Mouse (Mus musculus) midbrain, embryonic 14.5 days (tissue): Measurements from ENCODE around the gene Unc119b. TPM values are rescaled to one million over a fixed set of nuclear protein-coding genes. Genes with fewer than 3 reads are reported as not detected.
"Not testable (repeated sequence)": the region's sequence is repeated elsewhere in the genome, so short reads cannot be mapped to it uniquely, and the experiment has no call there.

ENCODE experiments used
- ATAC-seq: fragments of 200-750 bp; cut with Nextera tagmentation; 2 replicates; pipeline ENCODE4 v1.8.0; 2017; ENCODE audit warnings: moderate number of reproducible peaks, moderate library complexity; ENCODE audit not compliant: low FRiP score, low TSS enrichment
- DNase-seq: peaks from one replicate; pipeline ENCODE4 v3.0.0-alpha.2; 2015
- H3K27ac ChIP-seq: fragments of 300-500 bp; sonication (generic); replicated peaks from 2 replicates; pipeline ENCODE4 v1.5.1; 2014; ENCODE audit warnings: mild to moderate bottlenecking, low read depth, low read length, moderate library complexity
- H3K27me3 ChIP-seq: fragments of 300-500 bp; sonication (generic); 2 replicates; pipeline ENCODE4 v1.6.1; 2014; ENCODE audit warnings: low read length, control low read depth, mixed read lengths; ENCODE audit not compliant: control insufficient read depth, insufficient read depth
- H3K36me3 ChIP-seq: fragments of 300-500 bp; sonication (generic); 2 replicates; pipeline ENCODE4 v1.6.1; 2014; ENCODE audit warnings: low read length, control low read depth; ENCODE audit not compliant: control insufficient read depth, insufficient read depth
- H3K4me1 ChIP-seq: fragments of 300-500 bp; sonication (generic); 2 replicates; pipeline ENCODE4 v1.6.1; 2014; ENCODE audit warnings: mild to moderate bottlenecking, antibody characterized with exemption, low read length, control low read depth; ENCODE audit not compliant: control insufficient read depth, insufficient read depth
- H3K4me2 ChIP-seq: fragments of 300-500 bp; sonication (generic); 2 replicates; pipeline ENCODE4 v1.6.1; 2014; ENCODE audit warnings: mild to moderate bottlenecking, low read length, moderate library complexity
- H3K4me3 ChIP-seq: fragments of 300-500 bp; sonication (generic); replicated peaks from 2 replicates; pipeline ENCODE4 v1.5.1; 2014; ENCODE audit warnings: low read depth, low read length
- H3K9ac ChIP-seq: fragments of 300-500 bp; sonication (generic); replicated peaks from 2 replicates; pipeline ENCODE4 v1.6.1; 2014; ENCODE audit warnings: mild to moderate bottlenecking, low read length, moderate library complexity
- H3K9me3 ChIP-seq: fragments of 300-500 bp; sonication (generic); 2 replicates; pipeline ENCODE4 v1.6.1; 2016; ENCODE audit warnings: low read length, control low read depth, mixed read lengths; ENCODE audit not compliant: control insufficient read depth
- WGBS: fragments of 180-500 bp; shearing (Covaris S2); extraction: QIAGEN DNeasy Blood & Tissue Kit; methylation state at CpG from one replicate; pipeline ENCODE4 v1.1.7; 2014; 5-methylcytosine and 5-hydroxymethylcytosine counted together
- polyA plus RNA-seq: library from polyadenylated mRNA; unstranded; fragments of >200 nt; fragmentation: Nextera tagmentation; extraction: Ambion mirVana; gene quantifications from 2 replicates; pipeline ENCODE4 v1.2.1, GENCODE M21; 2014

Gene Unc119b
- polyA plus RNA-seq, 1 experiment from 2014 or later: 37.2 TPM

DNA sequence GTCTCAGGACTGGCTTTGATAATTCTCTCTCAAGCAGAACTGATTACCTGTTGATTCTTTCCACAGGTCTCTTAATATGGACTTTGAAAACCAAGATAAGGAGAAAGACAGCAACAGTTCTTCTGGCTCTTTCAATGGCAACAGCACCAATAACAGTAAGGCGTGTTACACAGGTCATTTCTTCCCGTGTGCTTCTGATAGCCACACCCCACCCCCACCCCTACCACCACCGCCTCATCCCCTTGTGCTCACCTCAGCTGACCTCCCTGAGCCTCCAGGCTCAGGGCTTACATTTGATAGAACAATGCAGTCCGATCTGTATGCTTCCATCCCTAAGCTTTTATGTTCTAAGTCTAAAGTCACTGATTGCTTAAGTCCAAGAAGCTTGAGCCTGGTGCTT, 60.0 kb downstream of the Unc119b start:
- 90% methylated on average over 4 of the region's 4 CpGs for WGBS

DNA sequence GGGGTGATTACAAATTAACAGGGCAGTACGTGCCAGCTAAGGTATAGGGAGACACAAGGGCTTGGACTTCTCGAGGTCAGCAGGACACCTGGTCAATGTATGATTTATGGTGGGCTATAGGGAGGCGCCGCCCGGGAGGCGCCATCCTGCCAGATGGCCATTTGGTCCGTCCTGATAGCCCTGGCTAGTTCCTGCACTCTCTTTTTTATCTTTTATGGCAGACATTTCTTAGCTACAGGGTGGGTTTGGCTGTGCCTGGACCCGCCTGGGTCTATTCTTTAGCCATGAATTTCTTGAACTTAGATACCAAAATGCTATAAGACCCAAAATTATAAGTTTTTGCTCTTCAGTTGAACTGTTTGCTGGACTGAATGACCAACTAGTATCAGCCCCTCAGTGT, 61.5 kb downstream of the Unc119b start:
- not testable (repeated sequence) for H3K4me2 ChIP-seq, H3K27ac ChIP-seq, H3K27me3 ChIP-seq, H3K4me3 ChIP-seq, ATAC-seq, DNase-seq, H3K9ac ChIP-seq, H3K4me1 ChIP-seq, H3K9me3 ChIP-seq
- H3K36me3 ChIP-seq: peaks cover 13% of the 10 kb centered on the region; the same call in 1 of the 2 replicates
- 86% methylated on average over 8 of the region's 8 CpGs for WGBS

More for the DNA sequence above, 60.0 kb downstream of the Unc119b start:
- no peaks in the 10 kb centered on the region for H3K4me1 ChIP-seq
- no peak overlapping the region for H3K4me2 ChIP-seq
- no peaks in the 10 kb centered on the region for H3K27me3 ChIP-seq
- H3K27ac ChIP-seq: no peak overlapping the region
- DNase-seq (no peak), ATAC-seq (no peak)
- H3K9me3 ChIP-seq: no peaks in the 10 kb centered on the region
- H3K9ac ChIP-seq: no peak overlapping the region
- no peak overlapping the region for H3K4me3 ChIP-seq
- peaks cover 13% of the 10 kb centered on the region; the same call in 1 of the 2 replicates for H3K36me3 ChIP-seq

Other genes with a start within 250 kb of the Unc119b start
- gene Oasl2, start 238.0 kb downstream of the Unc119b start, polyA plus RNA-seq: 2.5 and 7.9 TPM in 2 replicates
- 2.0 TPM in 1 of 2 replicates, not detected in the other for gene Oasl1, start 211.7 kb downstream of the Unc119b start, polyA plus RNA-seq
- gene 2210016L21Rik, start 192.8 kb downstream of the Unc119b start, polyA plus RNA-seq: 92.1 and 113 TPM in 2 replicates
- not detected in 2 replicates for gene Hnf1a, start 163.9 kb downstream of the Unc119b start, polyA plus RNA-seq
- gene Sppl3, start 123.8 kb downstream of the Unc119b start, polyA plus RNA-seq: 33.1 and 35.5 TPM in 2 replicates
- gene Gm10401, start 36.7 kb downstream of the Unc119b start, polyA plus RNA-seq: 59.4 and 72.9 TPM in 2 replicates
- gene Acads, start 15.6 kb downstream of the Unc119b start, polyA plus RNA-seq: 13.8 and 14.6 TPM in 2 replicates
- 14.6 and 18.6 TPM in 2 replicates for gene Mlec, start 23.2 kb upstream of the Unc119b start, polyA plus RNA-seq
- 6.6 and 6.9 TPM in 2 replicates for gene Cabp1, start 59.4 kb upstream of the Unc119b start, polyA plus RNA-seq
- 95.6 and 106 TPM in 2 replicates for gene Pop5, start 100.9 kb upstream of the Unc119b start, polyA plus RNA-seq
- gene Rnf10, start 137.9 kb upstream of the Unc119b start, polyA plus RNA-seq: 96.5 and 122 TPM in 2 replicates
- gene Coq5, start 144.7 kb upstream of the Unc119b start, polyA plus RNA-seq: 49.6 and 50.0 TPM in 2 replicates
- 1,201 and 1,312 TPM in 2 replicates for gene Dynll1, start 166.0 kb upstream of the Unc119b start, polyA plus RNA-seq
- gene Srsf9, start 192.2 kb upstream of the Unc119b start, polyA plus RNA-seq: 132 and 150 TPM in 2 replicates
- 38.2 and 43.4 TPM in 2 replicates for gene Gatc, start 206.2 kb upstream of the Unc119b start, polyA plus RNA-seq
- 48.4 and 50.1 TPM in 2 replicates for gene Triap1, start 206.2 kb upstream of the Unc119b start, polyA plus RNA-seq
- 938 and 1,310 TPM in 2 replicates for gene Cox6a1, start 214.0 kb upstream of the Unc119b start, polyA plus RNA-seq